Mouse (Mus musculus): ENCODE measurements around the gene Taf1. TPM values are rescaled to one million over a fixed set of nuclear protein-coding genes. Genes with fewer than 3 reads are reported as not detected.

The Taf1 gene
- total RNA-seq, 2 experiments from 2014 or later, result 44.7 to 46.3 TPM

GRCm38 (mm10) chrX:101646621-101647020, 114.1 kb downstream of the Taf1 start:
- DNase-seq (ENCODE audit: extremely low spot score in 1 of 2, low spot score in 1 of 2), result no peak

Other genes starting within 250 kb of the Taf1 start
- 100 to 1,000 TPM; 194 to 212 TPM for gene Nlgn3, start 233.6 kb upstream of the Taf1 start, total RNA-seq (2021)
- gene Gjb1, start 156.4 kb upstream of the Taf1 start, total RNA-seq (2021), result 10 to 100 TPM; 13.2 TPM
- gene Zmym3, start 111.9 kb upstream of the Taf1 start, total RNA-seq (2021), result 100 to 1,000 TPM; 134 to 167 TPM
- 100 to 1,000 TPM; 131 to 158 TPM for gene Nono, start 103.4 kb upstream of the Taf1 start, total RNA-seq (2021)
- 1 to 10 TPM in 1 of 2 experiments, under 1 TPM in 1; 0.42 to 1.8 TPM for gene Itgb1bp2, start 83.6 kb upstream of the Taf1 start, total RNA-seq (2021)
- gene Ogt, start 107.3 kb downstream of the Taf1 start, total RNA-seq (2021), result 100 to 1,000 TPM; 180 to 235 TPM
- under 1 TPM in 1 of 2 experiments, not detected in 1; 0.21 TPM for gene Cxcr3, start 201.5 kb downstream of the Taf1 start, total RNA-seq (2021)

Measured in layer of hippocampus, postnatal 25 days (tissue).